Mouse (Mus musculus) cerebellum, postnatal 10 days (tissue): ENCODE results near the gene Dnajb8.

ENCODE experiments used
- DNase-seq, 2 experiments: peaks; one replicate each; pipeline ENCODE4 v3.0.0; 2021; ENCODE audit warnings: mixed read lengths in 2 of 2

The Dnajb8 gene

DNA sequence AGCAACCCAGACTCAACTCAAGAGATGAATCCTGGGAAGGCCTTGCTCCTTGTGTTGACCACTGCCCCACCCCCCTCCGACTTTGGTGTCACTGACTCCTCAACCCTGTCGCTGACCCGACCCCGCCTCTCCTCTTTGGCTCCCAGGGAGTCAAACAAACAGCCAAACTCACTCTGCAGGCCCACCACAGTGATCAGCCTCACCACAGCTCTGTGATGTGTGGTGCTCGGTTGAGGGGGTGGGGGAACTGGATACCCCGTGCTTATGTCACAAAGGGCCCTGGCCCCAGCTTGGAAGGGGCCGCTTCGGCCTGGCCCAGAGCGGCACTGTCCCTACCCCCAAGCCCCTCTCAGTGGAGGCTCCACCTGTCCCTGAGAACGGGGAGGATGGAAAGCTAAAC lies at the start of gene Dnajb8:
Dnajb8 (plus strand) TSS at position 301 of the 400 bp plus-strand sequence.
- DNase-seq, result no peak

- no peak for DNase-seq
Measured at GRCm38 (mm10) chr6:88174191-88174590, 47.9 kb upstream of the Dnajb8 start.

DNA sequence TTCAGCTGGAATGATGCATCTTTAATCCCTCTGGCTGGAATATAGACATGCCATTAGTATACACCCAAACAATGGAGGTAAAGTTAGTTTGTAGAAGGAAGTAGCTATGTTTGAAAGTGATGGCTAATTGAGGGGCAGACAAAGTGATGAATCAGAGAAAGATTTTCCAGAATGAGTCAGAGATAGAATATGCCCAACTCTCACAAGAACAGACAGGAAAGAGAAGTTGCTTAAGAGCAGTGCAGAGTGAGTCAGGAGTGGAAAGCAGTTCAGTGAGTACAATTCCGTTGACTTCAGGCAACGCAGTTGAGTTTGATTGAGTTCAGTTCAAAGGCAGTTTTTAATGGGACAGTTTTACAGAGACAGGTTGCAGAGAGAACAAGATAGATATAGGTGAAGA lies 47.4 kb upstream of the Dnajb8 start:
- no peak for DNase-seq

DNA sequence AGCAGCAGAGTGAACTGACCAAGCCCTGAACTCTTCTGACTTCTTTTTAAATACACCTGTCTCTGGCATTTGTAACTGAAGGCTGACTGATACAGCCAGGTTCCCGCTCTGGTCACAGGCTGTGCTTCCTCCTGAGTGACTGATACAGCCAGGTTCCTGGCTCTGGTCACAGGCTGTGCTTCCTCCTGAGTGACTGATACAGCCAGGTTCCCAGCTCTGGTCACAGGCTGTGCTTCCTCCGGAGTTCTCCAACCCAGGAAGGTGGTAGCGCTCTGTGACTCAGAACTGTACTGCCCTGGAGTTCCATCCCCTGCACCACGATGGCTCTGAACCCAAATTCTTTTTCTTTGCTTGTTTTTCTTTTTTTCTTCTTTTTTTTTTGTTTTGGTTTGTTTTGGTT lies 37.4 kb upstream of the Dnajb8 start:
- DNase-seq, result no peak

DNA sequence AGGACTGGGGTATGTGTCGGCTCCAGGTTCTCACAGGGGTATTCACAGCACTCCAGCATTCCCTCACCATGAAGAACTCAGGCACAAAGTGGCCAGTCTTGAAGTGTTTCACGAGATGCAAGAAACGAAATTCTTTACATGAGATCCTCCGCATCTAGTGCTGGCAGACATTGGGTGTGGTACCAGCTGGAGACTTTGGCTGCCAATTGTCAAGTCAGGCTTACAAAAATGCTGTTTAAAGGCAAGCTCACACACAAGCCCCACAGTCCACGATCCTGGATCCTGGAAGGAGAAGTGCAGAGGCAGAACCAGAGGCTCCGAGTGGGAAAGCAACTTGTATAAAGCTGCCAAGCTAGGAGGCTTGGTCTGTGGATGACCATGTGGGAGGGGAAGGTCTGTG lies 33.9 kb upstream of the Dnajb8 start:
- peak; percentile 52 to 56 for DNase-seq

- DNase-seq, result peak; percentile 89 to 91
Measured at GRCm38 (mm10) chr6:88189312-88190042, 32.6 kb upstream of the Dnajb8 start.

- DNase-seq, result no peak
Measured at GRCm38 (mm10) chr6:88190043-88190309, 32.1 kb upstream of the Dnajb8 start.

- DNase-seq, result peak in 1 of 2 experiments; percentile 28
Measured at GRCm38 (mm10) chr6:88190310-88191023, 31.6 kb upstream of the Dnajb8 start.

- peak in 1 of 2 experiments; percentile 24 for DNase-seq
Measured at GRCm38 (mm10) chr6:88191024-88191365, 31.1 kb upstream of the Dnajb8 start.

GRCm38 (mm10) chr6:88191411-88192070 lies 30.5 kb upstream of the Dnajb8 start:
- peak; percentile 33 to 36 for DNase-seq

GRCm38 (mm10) chr6:88192756-88193155 lies 29.3 kb upstream of the Dnajb8 start:
- DNase-seq, result no peak

GRCm38 (mm10) chr6:88193433-88194052 lies 28.5 kb upstream of the Dnajb8 start, which contains the start of gene Gata2:
Gene Gata2, plus strand, starts transcription at chr6:88193891.
- DNase-seq, result peak; percentile 43 to 44

- peak; percentile 37 to 58 for DNase-seq
Measured at GRCm38 (mm10) chr6:88194053-88194977, 27.8 kb upstream of the Dnajb8 start.

DNA sequence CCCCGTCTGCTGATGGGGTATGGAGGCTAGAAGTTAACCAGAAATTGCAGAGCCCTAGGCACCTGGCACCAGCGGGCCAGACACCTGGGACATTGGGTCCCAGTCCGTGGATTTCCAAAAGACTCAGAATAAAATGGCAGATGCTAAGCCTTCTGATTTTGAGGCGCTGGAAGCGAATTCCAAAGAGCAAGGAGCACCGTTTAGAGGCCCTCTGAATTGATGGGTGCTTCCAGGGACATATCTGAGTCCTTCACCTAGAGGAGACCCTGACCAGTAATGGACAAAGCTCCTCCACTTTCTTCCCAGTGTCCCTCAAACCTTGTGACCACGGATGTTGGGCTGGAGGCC lies 27.1 kb upstream of the Dnajb8 start:
- DNase-seq, result peak in 1 of 2 experiments; percentile 53

GRCm38 (mm10) chr6:88196054-88196732 lies 25.9 kb upstream of the Dnajb8 start:
- peak; percentile 41 to 52 for DNase-seq

DNA sequence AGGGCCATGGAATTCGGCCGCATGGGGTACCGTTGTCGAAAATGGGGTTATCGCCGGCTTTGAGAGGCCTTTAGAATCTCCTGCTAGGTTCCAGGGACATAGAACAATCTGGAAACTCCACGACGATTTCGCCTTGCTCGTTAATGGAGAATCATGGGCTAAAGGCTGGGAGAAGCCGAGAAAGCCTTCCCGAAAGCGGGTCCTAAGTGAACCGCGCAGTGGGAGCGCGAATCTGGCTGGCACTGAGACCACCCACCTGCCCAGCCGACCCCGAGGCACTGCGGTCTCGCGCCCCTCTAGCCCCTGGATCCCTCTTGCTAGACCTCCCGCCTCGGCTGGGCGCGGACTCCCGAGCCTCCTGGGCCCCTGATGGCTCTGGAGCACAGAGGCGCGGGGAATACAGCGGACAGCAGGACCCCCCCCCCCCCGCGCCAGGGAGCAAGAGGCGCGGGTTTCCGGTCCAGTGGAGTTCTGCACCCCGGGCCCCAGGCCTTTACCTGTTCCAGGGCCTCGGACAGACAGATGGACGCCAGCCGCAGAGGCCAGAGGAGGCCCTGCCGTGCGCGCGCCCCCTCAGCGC lies 25.2 kb upstream of the Dnajb8 start:
- peak; percentile 30 to 47 for DNase-seq

DNA sequence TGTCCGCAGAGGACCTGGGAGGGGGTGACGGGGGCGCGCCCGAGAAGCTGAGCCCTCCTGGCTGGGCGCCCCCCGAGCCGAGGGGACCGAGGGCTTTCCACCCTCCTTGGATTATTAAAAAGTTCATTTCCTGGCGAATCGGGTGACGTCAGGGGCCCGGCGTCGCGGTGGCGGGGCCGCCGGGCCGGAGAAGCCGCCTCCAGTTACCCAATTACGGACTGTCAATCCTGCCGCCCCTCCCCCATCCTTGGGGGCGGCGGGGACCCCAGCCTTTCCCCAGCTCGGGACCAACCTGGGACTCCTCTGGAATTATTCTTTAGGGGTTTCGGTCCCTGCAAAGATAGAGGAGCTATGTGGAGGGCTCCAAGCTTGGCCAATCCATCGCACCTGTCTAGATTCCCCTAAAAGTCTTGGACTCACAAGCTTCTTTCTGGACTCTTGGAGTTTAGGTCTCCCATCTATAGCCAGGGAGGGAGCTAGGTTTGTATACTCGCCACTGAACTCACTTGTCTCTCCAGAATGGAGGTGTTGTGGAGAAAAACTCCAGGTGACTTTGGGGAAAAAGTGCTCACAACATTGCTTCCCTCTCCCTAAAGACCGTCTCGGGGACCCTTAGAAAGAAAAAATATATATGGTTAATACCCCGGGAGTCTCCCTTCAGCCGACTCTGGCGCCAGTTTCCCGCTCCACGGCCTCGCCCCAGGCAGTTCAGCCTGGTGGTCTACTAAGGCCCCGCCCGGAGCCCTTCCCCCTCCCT lies 24.6 kb upstream of the Dnajb8 start:
- DNase-seq, result peak; percentile 31 to 36

- peak; percentile 53 to 69 for DNase-seq
Measured at GRCm38 (mm10) chr6:88198070-88198940, 23.8 kb upstream of the Dnajb8 start.

DNA sequence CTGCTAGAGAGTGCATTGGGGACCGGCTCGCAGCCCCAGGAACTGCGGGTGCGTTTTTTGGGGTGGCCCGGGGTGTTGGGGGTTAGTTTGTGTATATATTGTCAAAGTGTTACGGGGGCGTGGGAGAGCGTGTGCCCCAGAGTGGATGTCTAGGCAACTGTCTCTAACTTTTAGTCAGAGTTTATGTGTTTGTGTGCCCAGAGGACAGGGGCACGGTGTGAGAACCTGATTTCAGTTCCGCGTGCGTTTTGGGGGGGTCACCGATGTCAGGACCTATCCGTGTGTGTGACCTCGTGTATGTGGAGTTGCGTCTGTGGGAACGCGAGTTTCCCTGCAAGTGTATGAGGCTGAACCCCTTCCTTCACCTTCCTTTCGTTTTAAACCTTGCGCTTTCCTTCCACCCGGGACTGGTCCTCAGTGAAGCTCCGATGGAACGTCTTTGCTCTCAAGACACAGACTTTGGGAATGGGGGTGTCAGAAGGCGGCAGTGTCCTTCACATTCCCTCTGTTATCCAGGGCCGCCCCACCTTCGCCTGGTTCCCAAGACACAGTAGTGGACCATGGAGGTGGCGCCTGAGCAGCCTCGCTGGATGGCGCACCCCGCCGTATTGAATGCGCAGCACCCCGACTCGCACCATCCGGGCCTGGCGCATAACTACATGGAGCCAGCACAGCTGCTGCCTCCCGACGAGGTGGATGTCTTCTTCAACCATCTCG lies 22.9 kb upstream of the Dnajb8 start:
- peak in 1 of 2 experiments; percentile 37 for DNase-seq
